In genomic region chrX:51019884-51020283, GRCm38 (mm10) we compare ENCODE assay signal across 8 mouse cellular contexts. TPM values are rescaled to one million over a fixed set of nuclear protein-coding genes. Genes with fewer than 3 reads are reported as not detected.
DNase-seq lines count a peak whose midpoint lies in the region; ATAC-seq and TF ChIP-seq lines count a peak whose summit lies in the region.

No protein-coding gene starts in this region.

- intact Hi-C loops in left cerebral cortex, adult 2 months (cut with DNase I): no loop called here
- intact Hi-C loops in heart, postnatal 10 days (cut with DNase I): loop anchor here (10.0 kb wide), 2 partner anchors 345 to 385 kb away; no protein-coding TSS in a partner anchor

- H3K9ac ChIP-seq in liver, postnatal 0 days (replicated peaks): no peak overlapping the region
- H3K9ac ChIP-seq in hindbrain, embryonic 16.5 days (ENCODE audit: low read depth, low read length): no peak overlapping the region

- no peak overlapping the region for H3K27ac ChIP-seq in left cerebral cortex, adult 2 months
- peak overlapping the region; percentile 34; the same call in 1 of the 2 replicates for H3K27ac ChIP-seq in liver, postnatal 0 days (ENCODE audit: low read depth)
- H3K27ac ChIP-seq in spleen, adult 2 months (ENCODE audit: insufficient read depth, low read length): no peak overlapping the region
- no peak overlapping the region for H3K27ac ChIP-seq in hindbrain, embryonic 16.5 days (ENCODE audit: low read depth, low read length)

- DNase-seq in left cerebral cortex, adult 2 months (ENCODE audit: extremely low spot score in 1 of 2, low spot score in 2 of 2): no peak
- no peak for DNase-seq in left cerebral cortex, adult 9 months (ENCODE audit: low spot score in 2 of 2)
- DNase-seq in adrenal gland, adult 18-20 months (ENCODE audit: low spot score in 2 of 2): peak; percentile 7 to 28
- peak; percentile 65 for DNase-seq in embryo, embryonic 11 days
- peak; percentile 62 to 67 for DNase-seq in heart, postnatal 10 days
- peak; percentile 52 for DNase-seq in liver, postnatal 0 days
- DNase-seq in spleen, adult 2 months (ENCODE audit: low read depth in 1 of 2, low spot score in 2 of 2): peak; percentile 9 to 48

- no peaks in the 10 kb centered on the region for H3K27me3 ChIP-seq in liver, postnatal 0 days (ENCODE audit: insufficient read depth, low read length)
- no peaks in the 10 kb centered on the region for H3K27me3 ChIP-seq in spleen, adult 2 months (ENCODE audit: control insufficient read depth, insufficient read depth, low read length)
- H3K27me3 ChIP-seq in hindbrain, embryonic 16.5 days (replicated peaks; ENCODE audit: control insufficient read depth, insufficient read depth, low read length): no peaks in the 10 kb centered on the region

- no peak overlapping the region for H3K4me3 ChIP-seq in left cerebral cortex, adult 2 months
- peak overlapping the region; percentile 51; the same call in 1 of the 2 replicates for H3K4me3 ChIP-seq in liver, postnatal 0 days (ENCODE audit: low read depth, low read length)
- H3K4me3 ChIP-seq in spleen, adult 2 months (ENCODE audit: extremely low read depth, insufficient read depth, insufficient read length): no peak overlapping the region; the same call in 1 of the 2 replicates
- no peak overlapping the region for H3K4me3 ChIP-seq in hindbrain, embryonic 16.5 days (ENCODE audit: low read length)

- TF ChIP-seq POLR2A in spleen, adult 2 months (IDR thresholded peaks at IDR 0.05; ENCODE audit: low read depth, low read length): no peak

- no peaks in the 10 kb centered on the region for H3K36me3 ChIP-seq in liver, postnatal 0 days (replicated peaks; ENCODE audit: insufficient read depth, low read length)
- H3K36me3 ChIP-seq in spleen, adult 2 months (ENCODE audit: control insufficient read depth, insufficient read depth, low read length): no peaks in the 10 kb centered on the region
- no peaks in the 10 kb centered on the region for H3K36me3 ChIP-seq in hindbrain, embryonic 16.5 days (ENCODE audit: control insufficient read depth, insufficient read depth, low read length)

- H3K9me3 ChIP-seq in liver, postnatal 0 days (ENCODE audit: low read length): no peaks in the 10 kb centered on the region
- no peaks in the 10 kb centered on the region for H3K9me3 ChIP-seq in hindbrain, embryonic 16.5 days (ENCODE audit: control insufficient read depth, low read length)

- 0 out of 2 replicates have a peak, but pooled peaks cover 2% of the 10 kb centered on the region for H3K4me1 ChIP-seq in liver, postnatal 0 days (ENCODE audit: insufficient read depth)
- no peaks in the 10 kb centered on the region for H3K4me1 ChIP-seq in spleen, adult 2 months (ENCODE audit: control insufficient read depth, insufficient read depth, insufficient read length)
- H3K4me1 ChIP-seq in hindbrain, embryonic 16.5 days (ENCODE audit: control insufficient read depth, insufficient read depth, low read depth, low read length): peaks cover 3% of the 10 kb centered on the region

- no peak for ATAC-seq in liver, postnatal 0 days
- no peak for ATAC-seq in hindbrain, embryonic 16.5 days

- peak; percentile 22 for TF ChIP-seq CTCF in left cerebral cortex, adult 2 months (IDR thresholded peaks at IDR 0.05)
- peak; percentile 71 for TF ChIP-seq CTCF in liver, postnatal 0 days (IDR thresholded peaks at IDR 0.05; ENCODE audit: low read depth)
- TF ChIP-seq CTCF in spleen, adult 2 months (IDR thresholded peaks at IDR 0.05; ENCODE audit: extremely low read depth, insufficient read depth, insufficient read length, insufficient replicate concordance): peak; percentile 37; the same call in 1 of the 2 replicates

- TF ChIP-seq EP300 in liver, postnatal 0 days (IDR thresholded peaks at IDR 0.05; ENCODE audit: low read depth): no peak

- 32% methylated on average over 2 of the region's 2 CpGs for WGBS in liver, postnatal 0 days (ENCODE audit: insufficient replicate concordance)
- 59% methylated on average over 2 of the region's 2 CpGs for WGBS in spleen, adult 2 months
- 52% methylated on average over 2 of the region's 2 CpGs for WGBS in hindbrain, embryonic 16.5 days

- peak overlapping the region; percentile 72 for H3K4me2 ChIP-seq in liver, postnatal 0 days (ENCODE audit: low read depth, low read length)
- H3K4me2 ChIP-seq in hindbrain, embryonic 16.5 days (ENCODE audit: low read length): no peak overlapping the region

RNA-seq across cellular contexts. Expression of gene Rap2c, which starts 2.1 kb away (rescaled TPM):
- 10 to 100 TPM; 27.0 to 28.7 TPM for total RNA-seq in left cerebral cortex, adult 2 months (2021)
- 10 to 100 TPM; 24.9 to 30.6 TPM for total RNA-seq in adrenal gland, adult 18-20 months (2021)
- total RNA-seq in heart, postnatal 10 days (2021): 10 to 100 TPM; 31.4 to 32.6 TPM
- polyA plus RNA-seq in liver, postnatal 0 days (2015; fragmentation: Nextera tagmentation; extraction: Ambion mirVana): 8.5 and 9.5 TPM in 2 replicates
- polyA plus RNA-seq in spleen, adult 2 months (2012; rRNA removed): 1.7 and 2.0 TPM in 2 replicates
- 9.8 and 11.4 TPM in 2 replicates for polyA plus RNA-seq in hindbrain, embryonic 16.5 days (2015; fragmentation: Nextera tagmentation; extraction: Ambion mirVana)

Comparison
In these comparisons a context has a peak if more than half of its experiments do, and no peak if none do; other contexts are left out.
1. DNase-seq: peak in adrenal gland, adult 18-20 months (2 of 2), embryo, embryonic 11 days (single experiment), heart, postnatal 10 days (2 of 2), liver, postnatal 0 days (single experiment) and spleen, adult 2 months (2 of 2); none in left cerebral cortex, adult 2 months (0 of 2) and left cerebral cortex, adult 9 months (0 of 2).
2. Peak in every context shown above with its lines, with median percentiles within 50 percentile points of each other: CTCF ChIP-seq.